Mouse (Mus musculus) stomach, postnatal 0 days (tissue): Measurements from ENCODE around the gene 3110040M04Rik. TPM values are rescaled to one million over a fixed set of nuclear protein-coding genes. Genes with fewer than 3 reads are reported as not detected.
"Not testable (repeated sequence)": the region's sequence is repeated elsewhere in the genome, so short reads cannot be mapped to it uniquely, and the experiment has no call there.

Source experiments
- ATAC-seq: fragments of 200-750 bp; cut with Nextera tagmentation; 2 replicates; pipeline ENCODE4 v1.8.0; 2017; ENCODE audit not compliant: low FRiP score, low TSS enrichment
- DNase-seq: peaks from one replicate; pipeline ENCODE4 v3.0.0-alpha.2; 2016; ENCODE audit warnings: low spot score
- H3K27ac ChIP-seq: fragments of 300-500 bp; sonication (generic); replicated peaks from 2 replicates; pipeline ENCODE4 v1.5.1; 2014; ENCODE audit warnings: mild to moderate bottlenecking, control low read depth
- H3K27me3 ChIP-seq: fragments of 300-500 bp; sonication (generic); 2 replicates; pipeline ENCODE4 v1.6.1; 2014; ENCODE audit warnings: low read length; ENCODE audit not compliant: control insufficient read depth, insufficient read depth
- H3K36me3 ChIP-seq: fragments of 300-500 bp; sonication (generic); 2 replicates; pipeline ENCODE4 v1.6.1; 2014; ENCODE audit warnings: low read length, mixed read lengths; ENCODE audit not compliant: control insufficient read depth, insufficient read depth
- H3K4me1 ChIP-seq: fragments of 300-500 bp; sonication (generic); replicated peaks from 2 replicates; pipeline ENCODE4 v1.6.1; 2014; ENCODE audit warnings: antibody characterized with exemption; ENCODE audit not compliant: control insufficient read depth, insufficient read depth
- H3K4me2 ChIP-seq: fragments of 300-500 bp; sonication (generic); replicated peaks from 2 replicates; pipeline ENCODE4 v1.6.1; 2014; ENCODE audit warnings: low read depth, mild to moderate bottlenecking, control low read depth, moderate library complexity
- H3K4me3 ChIP-seq: fragments of 300-500 bp; sonication (generic); 2 replicates; pipeline ENCODE4 v1.5.1; 2014; ENCODE audit warnings: low read depth, low read length, control low read depth
- H3K9ac ChIP-seq: fragments of 300-500 bp; sonication (generic); 2 replicates; pipeline ENCODE4 v1.6.1; 2014; ENCODE audit warnings: mild to moderate bottlenecking, low read length, control low read depth, mixed read lengths
- H3K9me3 ChIP-seq: fragments of 300-500 bp; sonication (generic); 2 replicates; pipeline ENCODE4 v1.6.1; 2016; ENCODE audit warnings: low read length; ENCODE audit not compliant: control insufficient read depth
- CTCF ChIP-seq: IDR thresholded peaks from 2 replicates; pipeline ENCODE4 v1.5.1; 2016; ENCODE audit warnings: antibody characterized with exemption, low read depth, mild to moderate bottlenecking, moderate library complexity
- EP300 ChIP-seq: optimal IDR thresholded peaks from 2 replicates; pipeline ENCODE3; 2016; ENCODE audit warnings: antibody characterized with exemption
- WGBS: fragments of 180-500 bp; shearing (Covaris S2); extraction: QIAGEN DNeasy Blood & Tissue Kit; methylation state at CpG from one replicate; pipeline ENCODE4 v1.1.7; 2014; 5-methylcytosine and 5-hydroxymethylcytosine counted together
- polyA plus RNA-seq: library from polyadenylated mRNA; unstranded; fragments of >200 nt; fragmentation: Nextera tagmentation; extraction: Ambion mirVana; gene quantifications from 2 replicates; pipeline ENCODE4 v1.2.1, GENCODE M21; 2015

The 3110040M04Rik gene
- polyA plus RNA-seq, 1 experiment from 2014 or later, result not detected

DNA sequence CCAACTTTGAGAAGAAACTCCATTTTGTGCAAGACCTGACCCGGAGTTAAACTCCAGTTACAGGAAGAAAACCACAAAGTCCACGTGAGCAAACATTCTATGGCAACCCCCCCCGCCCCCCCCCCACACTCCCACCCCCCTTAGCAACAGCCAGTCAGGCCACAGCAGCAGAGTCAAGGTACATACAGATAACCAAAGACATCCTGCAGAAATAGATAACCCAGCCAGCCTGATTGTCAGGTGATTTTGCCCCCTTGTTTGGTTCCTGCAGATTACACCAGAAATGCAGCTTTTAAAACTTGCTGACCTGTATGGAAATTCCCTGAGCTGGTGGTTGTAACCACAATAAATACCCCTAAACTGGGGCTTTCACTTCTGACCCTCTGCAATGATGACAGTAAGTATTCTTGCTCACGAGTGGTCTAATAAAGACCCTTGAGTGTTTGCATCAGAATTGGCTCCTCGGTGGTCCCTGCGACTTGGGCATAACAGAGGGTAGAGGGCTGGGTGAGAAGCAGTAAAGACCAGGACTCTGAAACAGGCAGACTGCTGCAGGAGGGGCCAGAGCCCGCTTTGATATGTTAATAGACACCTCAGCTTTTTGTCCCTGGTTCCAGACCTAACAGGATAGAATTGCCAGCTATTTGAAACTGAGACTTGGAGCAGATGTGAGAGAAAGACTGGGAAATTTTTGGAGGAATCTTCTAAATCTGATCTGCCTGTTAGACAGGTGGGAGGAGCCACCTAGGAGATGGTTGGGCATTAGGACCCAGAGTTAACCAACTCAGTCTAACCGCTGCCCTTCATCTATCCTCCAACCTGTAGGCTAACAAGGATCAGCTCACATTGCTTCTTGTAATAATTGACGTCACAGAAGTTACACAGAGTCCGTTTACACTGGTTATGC lies 26.6 kb upstream of the 3110040M04Rik start:
- ATAC-seq (peak; percentile 98), DNase-seq (peak; percentile 44)
- H3K4me1 ChIP-seq, result no peaks in the 10 kb centered on the region
- no peak overlapping the region for H3K27ac ChIP-seq
- TF ChIP-seq EP300 (no peak), CTCF (no peak)
- H3K4me3 ChIP-seq, result no peak overlapping the region
- WGBS, result 17% methylated on average over 9 of the region's 10 CpGs
- H3K4me2 ChIP-seq, result peak overlapping the region; percentile 20; the same call in 1 of the 2 replicates
- H3K27me3 ChIP-seq, result no peaks in the 10 kb centered on the region
- H3K9ac ChIP-seq, result no peak overlapping the region
- no peaks in the 10 kb centered on the region for H3K9me3 ChIP-seq
- no peaks in the 10 kb centered on the region for H3K36me3 ChIP-seq

DNA sequence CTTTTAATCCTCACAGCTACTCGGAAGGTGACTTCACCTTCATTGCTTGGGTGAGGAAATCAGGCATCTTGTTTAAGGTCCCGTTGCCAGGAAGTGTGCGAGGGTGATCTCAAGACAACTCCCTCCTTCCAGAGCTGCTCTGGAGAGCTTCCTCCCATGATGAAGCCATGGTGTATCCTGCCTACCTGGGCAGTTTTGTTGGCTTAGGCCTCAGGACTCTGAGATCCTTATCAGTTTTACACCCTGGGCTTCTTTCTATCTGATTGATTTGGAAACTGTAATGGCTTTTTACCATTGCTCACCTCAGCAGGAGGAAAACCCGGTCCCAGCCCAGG lies 26.0 kb upstream of the 3110040M04Rik start:
- peak overlapping the region; percentile 20 for H3K4me2 ChIP-seq
- no peaks in the 10 kb centered on the region for H3K27me3 ChIP-seq
- no peak for DNase-seq
- H3K36me3 ChIP-seq, result no peaks in the 10 kb centered on the region
- H3K9ac ChIP-seq, result no peak overlapping the region
- no peak for ATAC-seq
- 10% methylated on average over 4 of the region's 4 CpGs for WGBS
- no peak overlapping the region for H3K4me3 ChIP-seq
- TF ChIP-seq EP300 (no peak), CTCF (no peak)
- no peak overlapping the region for H3K27ac ChIP-seq
- no peaks in the 10 kb centered on the region for H3K9me3 ChIP-seq
- H3K4me1 ChIP-seq, result no peaks in the 10 kb centered on the region

- Histone ChIP-seq H3K27ac (no peak overlapping the region), H3K4me3 (no peak overlapping the region), H3K4me2 (no peak overlapping the region), H3K36me3 (no peaks in the 10 kb centered on the region), H3K9me3 (no peaks in the 10 kb centered on the region), H3K4me1 (no peaks in the 10 kb centered on the region), H3K27me3 (no peaks in the 10 kb centered on the region), H3K9ac (no peak overlapping the region)
- ATAC-seq (no peak), DNase-seq (no peak)
- TF ChIP-seq CTCF (no peak), EP300 (no peak)
- 55% methylated on average over 2 of the region's 2 CpGs for WGBS
These were observed 25.3 kb upstream of the 3110040M04Rik start for GRCm38 (mm10) chr1:151178505-151179083.

- H3K4me1 ChIP-seq, result no peaks in the 10 kb centered on the region
- TF ChIP-seq EP300, result no peak
- no peak for TF ChIP-seq CTCF
- no peaks in the 10 kb centered on the region for H3K9me3 ChIP-seq
- no peak overlapping the region for H3K4me2 ChIP-seq
- WGBS, result 76% methylated on average over 2 of the region's 2 CpGs
- no peak overlapping the region for H3K27ac ChIP-seq
- no peak overlapping the region for H3K4me3 ChIP-seq
- H3K9ac ChIP-seq, result no peak overlapping the region
- no peaks in the 10 kb centered on the region for H3K36me3 ChIP-seq
- DNase-seq, result no peak
- no peaks in the 10 kb centered on the region for H3K27me3 ChIP-seq
- ATAC-seq, result no peak
These were observed 23.8 kb upstream of the 3110040M04Rik start for GRCm38 (mm10) chr1:151180167-151180566.

DNA sequence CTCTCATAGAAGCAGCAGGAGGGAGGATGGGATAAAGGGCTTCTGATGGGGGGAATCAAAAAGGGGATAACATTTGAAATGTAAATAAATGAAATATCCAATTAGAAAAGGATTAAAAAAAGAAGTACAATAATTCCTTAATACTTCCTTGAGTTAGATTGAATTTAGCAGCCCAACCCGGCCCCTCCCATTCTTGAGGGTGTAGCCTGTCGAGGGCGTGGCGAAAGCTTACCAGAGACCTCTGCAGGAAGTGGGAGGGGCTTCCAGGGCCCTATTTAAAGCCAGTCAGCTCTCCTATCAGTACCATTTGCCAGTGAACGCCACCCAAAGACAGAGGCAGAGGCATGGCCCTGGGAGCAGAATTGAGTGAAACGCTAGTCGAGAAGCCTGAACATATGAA lies 21.7 kb upstream of the 3110040M04Rik start, which contains the start of gene Gm47985:
Gene Gm47985 (plus strand): TSS at position 272 of the 400 bp plus-strand sequence.
- not testable (repeated sequence) for H3K9ac ChIP-seq, ATAC-seq, H3K9me3 ChIP-seq, H3K36me3 ChIP-seq, H3K27ac ChIP-seq, H3K4me2 ChIP-seq, DNase-seq, H3K4me1 ChIP-seq, H3K27me3 ChIP-seq, H3K4me3 ChIP-seq
- no CpG with 5 or more reads among the region's 7 CpGs for WGBS

- not testable (repeated sequence) for H3K4me2 ChIP-seq, H3K9me3 ChIP-seq, DNase-seq, H3K4me1 ChIP-seq, H3K27me3 ChIP-seq, H3K4me3 ChIP-seq, ATAC-seq, H3K36me3 ChIP-seq, H3K27ac ChIP-seq, H3K9ac ChIP-seq
- WGBS, result 59% methylated on average over 3 of the region's 3 CpGs
These were observed 17.7 kb upstream of the 3110040M04Rik start for GRCm38 (mm10) chr1:151186186-151186585.

GRCm38 (mm10) chr1:151186879-151187424 lies 17.0 kb upstream of the 3110040M04Rik start:
- not testable (repeated sequence) for DNase-seq, H3K4me3 ChIP-seq, H3K4me1 ChIP-seq, H3K9ac ChIP-seq, H3K27ac ChIP-seq, ATAC-seq, H3K27me3 ChIP-seq, H3K36me3 ChIP-seq, H3K9me3 ChIP-seq, H3K4me2 ChIP-seq
- 79% methylated on average over 4 of the region's 4 CpGs for WGBS
